Mouse (Mus musculus): ENCODE measurements around the gene Uba5.

Uba5 gene

DNA sequence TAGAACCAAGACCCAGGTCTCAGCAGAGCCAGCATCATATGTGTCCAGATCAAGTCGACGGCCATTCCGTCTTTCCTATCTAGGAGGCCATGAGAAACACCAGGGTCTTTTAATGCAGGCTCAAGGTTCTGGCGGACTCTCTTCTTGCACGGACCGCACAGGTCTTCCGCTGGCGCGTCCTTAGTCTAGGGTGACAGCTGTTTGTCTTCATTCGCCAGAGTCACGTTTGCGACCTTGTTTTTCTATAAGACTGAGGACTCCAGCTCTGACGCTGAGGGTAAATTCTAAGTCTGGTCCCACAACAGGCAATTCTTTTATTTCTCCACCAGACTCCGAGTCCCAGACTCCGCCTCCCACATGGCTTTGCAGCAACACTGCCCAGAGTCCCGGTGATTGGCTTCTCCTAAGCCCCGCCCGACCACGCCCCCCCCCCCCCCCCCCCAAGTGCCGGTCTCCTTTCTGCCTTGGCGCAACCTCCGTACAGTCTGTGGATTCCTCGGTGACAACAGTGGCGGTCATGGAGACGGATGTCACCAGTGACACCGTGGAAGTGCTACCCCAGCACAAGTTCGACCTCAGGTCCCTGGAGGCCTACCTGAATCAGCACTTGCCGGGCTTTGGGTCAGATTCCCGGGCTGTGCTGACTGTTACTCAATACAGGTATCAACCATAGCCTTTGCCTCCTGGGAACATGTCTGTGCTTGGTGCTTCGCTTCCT is 469 bp upstream of the Uba5 start, which contains the start of gene Acad11:
Gene Acad11, plus strand, starts transcription at position 134 of the 718 bp plus-strand sequence.
- peak; percentile 75 to 93 for DNase-seq (ENCODE audit: low spot score in 2 of 2)

DNA sequence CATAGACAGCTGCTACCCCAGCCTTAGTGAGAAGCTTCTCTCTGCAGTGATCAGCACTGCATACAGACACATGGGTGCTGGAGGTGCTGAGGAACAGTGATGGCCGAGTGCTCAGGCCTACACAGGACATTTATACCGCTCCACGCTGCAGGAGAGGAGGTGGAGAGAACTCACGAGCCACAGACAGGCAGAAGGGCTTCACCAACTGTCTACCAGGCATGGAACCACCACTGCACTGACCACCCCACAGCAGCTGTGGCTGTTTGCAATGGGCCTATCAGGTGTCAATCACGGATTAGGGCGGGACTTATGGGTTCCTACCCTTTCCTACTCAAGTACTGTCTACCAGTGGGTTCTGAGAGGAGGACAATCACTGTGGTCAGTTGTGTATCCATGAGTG is 11.9 kb downstream of the Uba5 start:
- no peak for DNase-seq (ENCODE audit: low spot score in 2 of 2)

DNA sequence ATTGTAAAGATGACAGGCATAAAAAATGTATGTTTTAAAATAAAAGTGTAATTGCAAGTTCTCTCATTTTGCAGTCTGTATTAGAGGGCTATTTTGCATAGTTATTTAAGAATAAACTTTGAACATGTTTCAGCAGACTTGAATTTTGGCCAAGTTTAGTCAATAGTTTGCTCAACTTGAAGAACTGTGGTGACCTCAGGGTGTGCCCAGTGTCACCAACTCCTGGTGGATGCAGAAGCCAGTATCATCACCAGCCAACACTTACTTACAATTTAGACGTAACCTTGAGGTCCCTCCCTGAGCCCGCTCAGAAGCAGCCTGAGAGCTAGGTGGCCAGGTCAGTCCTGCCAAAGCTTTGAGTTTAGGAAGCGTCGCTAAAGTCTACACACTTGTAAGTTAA is 19.3 kb downstream of the Uba5 start:
- DNase-seq (ENCODE audit: low spot score in 2 of 2) = no peak

GRCm38 (mm10) chr9:104040362-104040761 is 22.6 kb downstream of the Uba5 start, which contains the start of gene Gm28305:
Gm28305 (plus strand) TSS chr9:104040662.
- DNase-seq (ENCODE audit: low spot score in 2 of 2) = no peak

DNA sequence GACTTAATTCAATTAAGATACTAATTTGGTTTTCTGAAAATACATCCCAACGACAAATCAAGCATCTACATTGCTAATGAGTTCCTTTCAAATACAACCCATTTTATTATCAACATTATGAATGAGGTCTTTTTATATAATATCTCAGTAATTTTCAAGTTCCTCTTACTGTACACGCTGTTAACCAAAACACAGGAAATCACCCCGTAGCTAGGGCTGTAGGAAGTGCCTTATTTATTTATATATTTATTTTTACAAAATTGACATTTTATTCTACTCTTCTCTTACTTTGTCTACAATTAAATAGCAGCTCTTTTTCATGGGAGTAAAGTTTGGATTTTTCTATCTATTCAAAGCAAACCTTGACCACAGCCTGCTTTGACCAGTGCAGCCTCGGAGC is 23.2 kb downstream of the Uba5 start:
- no peak for DNase-seq (ENCODE audit: low spot score in 2 of 2)

- DNase-seq (ENCODE audit: low spot score in 2 of 2) = no peak
Observed at GRCm38 (mm10) chr9:104039031-104039695, 23.8 kb downstream of the Uba5 start.

- no peak for DNase-seq (ENCODE audit: low spot score in 2 of 2)
Observed at GRCm38 (mm10) chr9:104038266-104038665, 24.7 kb downstream of the Uba5 start.

DNA sequence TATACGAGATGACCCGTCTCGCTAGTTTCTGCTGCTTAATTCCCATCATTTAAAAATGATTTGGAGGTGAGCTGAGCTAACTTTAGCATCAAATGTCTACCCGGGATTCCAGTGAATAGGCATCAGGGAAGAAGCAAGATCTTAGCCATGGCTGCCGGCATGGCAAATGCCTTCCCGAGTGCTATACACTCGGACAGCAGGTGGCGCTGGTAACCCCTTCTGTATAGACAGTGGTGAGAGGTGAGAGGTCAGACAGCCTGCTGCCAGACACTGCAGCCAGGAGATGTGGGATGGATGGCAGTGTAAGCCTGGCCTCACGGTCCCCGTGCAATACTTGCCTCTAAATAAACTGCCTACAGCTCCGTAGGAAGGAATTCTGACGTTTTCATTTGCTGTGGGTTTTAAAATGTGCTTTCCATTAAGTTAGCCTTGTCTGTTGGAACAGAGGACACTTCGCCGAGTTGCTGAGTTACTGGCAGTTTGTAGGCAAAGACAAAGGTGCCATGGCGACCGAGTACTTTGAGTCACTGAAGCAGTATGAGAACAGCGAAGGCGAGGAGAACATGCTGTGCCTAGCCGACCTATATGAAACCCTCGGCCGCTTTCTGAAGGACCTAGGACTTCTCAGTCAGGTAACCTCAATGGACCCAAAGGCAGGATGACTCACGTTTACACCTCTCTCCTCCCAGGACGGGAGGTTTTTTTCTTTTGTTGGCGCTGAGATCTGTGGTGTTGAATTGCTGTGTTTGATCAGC is 27.5 kb downstream of the Uba5 start:
- peak; percentile 13 to 75 for DNase-seq (ENCODE audit: low spot score in 2 of 2)

GRCm38 (mm10) chr9:104034718-104035117 is 28.2 kb downstream of the Uba5 start:
- DNase-seq (ENCODE audit: low spot score in 2 of 2) = no peak

DNA sequence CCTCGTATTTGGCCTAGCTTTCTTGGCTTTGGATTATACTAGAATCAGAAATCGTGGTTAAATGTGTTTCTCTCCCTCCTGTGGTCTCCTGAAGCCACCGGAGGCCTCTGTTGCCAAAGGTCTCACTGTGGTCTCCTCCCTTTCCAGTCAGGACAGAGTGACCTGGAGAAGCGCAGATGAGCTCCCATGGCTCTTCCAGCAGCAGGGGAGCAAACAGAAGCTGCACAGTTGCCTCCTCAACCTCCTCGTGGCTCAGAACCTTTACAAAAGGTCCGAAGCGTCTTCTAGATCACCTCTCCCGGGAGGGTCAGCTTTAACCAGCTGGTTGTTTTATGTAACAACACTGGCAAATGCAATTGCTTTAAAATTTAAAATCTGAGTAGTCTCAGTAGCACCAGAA is 28.7 kb downstream of the Uba5 start:
- DNase-seq (ENCODE audit: low spot score in 2 of 2) = no peak

DNA sequence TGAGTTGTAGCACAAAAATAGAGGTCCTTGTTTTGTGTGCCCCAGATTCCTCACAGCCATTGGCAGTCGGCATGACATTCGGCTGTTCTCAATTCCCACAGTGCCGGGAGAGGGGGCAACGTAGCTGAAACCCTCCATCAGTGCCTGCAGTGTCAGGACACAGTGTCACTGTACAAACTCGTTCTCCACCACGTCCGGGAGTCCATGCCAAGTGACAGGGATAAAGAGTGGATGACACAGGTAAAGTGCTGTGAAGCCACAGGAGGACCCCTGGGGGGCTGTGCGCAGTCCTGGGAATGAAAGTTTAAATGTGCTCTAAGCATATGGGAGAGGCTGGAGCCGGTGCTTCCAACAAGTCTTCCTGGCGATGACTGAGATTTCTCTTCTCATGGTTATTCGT is 33.1 kb downstream of the Uba5 start:
- DNase-seq (ENCODE audit: low spot score in 2 of 2) = no peak

GRCm38 (mm10) chr9:104027186-104027585 is 35.7 kb downstream of the Uba5 start:
- DNase-seq (ENCODE audit: low spot score in 2 of 2) = no peak

DNA sequence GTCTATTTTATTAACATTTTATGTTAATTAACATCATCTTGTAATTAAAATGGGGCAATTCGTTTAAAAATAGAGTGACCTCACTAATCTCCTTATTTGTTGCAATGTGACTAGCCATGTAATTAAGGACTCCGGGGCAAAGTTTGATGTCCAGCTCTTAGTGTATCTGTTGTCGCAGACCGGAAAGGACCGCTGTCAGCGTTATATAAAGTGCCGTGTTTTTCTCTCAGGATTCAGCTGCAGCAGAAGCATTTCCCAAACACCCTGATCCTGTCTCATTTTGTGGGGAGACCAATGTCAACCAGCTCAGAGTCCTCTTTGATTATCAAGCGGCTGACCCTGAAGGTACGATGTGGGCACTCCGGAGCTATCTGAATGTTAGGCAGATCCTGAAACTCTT is 41.9 kb downstream of the Uba5 start:
- no peak for DNase-seq (ENCODE audit: low spot score in 2 of 2)

GRCm38 (mm10) chr9:104014526-104014925 is 48.4 kb downstream of the Uba5 start:
- peak in 1 of 2 experiments; percentile 44 for DNase-seq (ENCODE audit: low spot score in 2 of 2)

GRCm38 (mm10) chr9:104002913-104003330 is 60.0 kb downstream of the Uba5 start:
- DNase-seq (ENCODE audit: low spot score in 2 of 2) = peak in 1 of 2 experiments; percentile 75

DNA sequence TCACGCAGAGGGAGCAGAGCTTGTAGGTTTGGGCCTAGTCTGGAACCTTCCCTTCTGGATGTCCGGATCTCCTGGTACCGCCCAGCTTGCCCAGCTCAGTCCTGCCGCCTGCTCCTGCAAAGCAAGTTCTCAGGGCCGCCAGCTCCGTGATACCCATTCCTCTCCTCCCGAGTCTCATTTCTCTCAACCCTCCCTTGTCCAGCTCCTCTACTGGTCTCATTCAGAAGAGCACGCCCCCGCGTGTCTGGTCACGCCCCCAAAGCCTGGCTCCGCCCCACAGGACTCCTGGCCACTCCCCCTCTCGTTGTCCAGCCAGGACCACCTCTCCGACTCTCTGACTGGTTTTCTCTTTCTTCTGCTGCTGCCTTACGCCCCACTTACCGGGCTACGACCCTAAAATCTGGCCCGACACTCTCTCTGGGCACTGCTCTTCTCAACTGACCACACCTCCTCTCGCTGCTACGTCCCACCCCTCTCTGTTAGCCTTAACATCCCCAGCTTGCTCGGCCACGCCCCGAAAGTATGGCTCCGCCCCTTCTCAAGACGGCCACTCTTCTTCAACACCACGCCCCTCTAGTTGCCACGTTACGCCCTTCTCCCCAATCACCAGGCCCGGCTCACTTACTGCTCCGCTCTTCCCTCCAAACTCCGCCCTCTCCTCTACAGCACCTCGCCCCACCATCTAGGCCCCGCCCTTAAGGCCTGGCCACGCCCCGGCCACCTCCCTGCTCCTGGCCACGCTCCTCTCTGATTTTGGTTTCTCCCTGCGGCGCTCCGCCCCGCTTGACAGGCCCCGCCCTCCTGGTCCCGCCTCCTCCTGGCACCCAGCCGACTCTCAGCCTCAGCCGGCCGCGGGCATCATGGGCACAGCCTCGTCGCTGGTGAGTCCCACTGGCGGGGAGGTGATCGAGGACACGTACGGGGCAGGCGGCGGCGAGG is 60.7 kb downstream of the Uba5 start, which contains the start of gene Nphp3:
Gene Nphp3, plus strand, starts transcription at position 624 of the 939 bp plus-strand sequence.
- DNase-seq (ENCODE audit: low spot score in 2 of 2) = peak; percentile 99 to 100

DNA sequence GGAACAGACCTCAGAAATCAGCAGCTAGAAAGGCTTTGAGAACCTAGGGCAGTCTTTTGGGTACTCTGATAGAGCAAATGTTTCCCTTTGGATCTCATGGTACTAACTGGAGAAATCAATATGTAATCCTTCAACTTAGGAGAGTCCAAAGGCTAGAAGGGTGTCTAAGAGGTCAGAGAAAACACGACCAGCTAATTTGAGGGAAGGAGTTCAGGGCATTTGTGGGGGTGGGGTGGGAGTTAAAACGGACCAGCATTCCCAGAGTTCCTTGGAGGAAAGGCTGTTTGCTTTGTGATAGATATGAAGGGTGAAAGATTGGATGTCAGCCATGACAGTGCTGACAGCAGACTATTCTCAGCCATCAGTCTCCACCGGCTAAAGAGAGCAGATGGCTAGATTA is 62.3 kb downstream of the Uba5 start:
- no peak for DNase-seq (ENCODE audit: low spot score in 2 of 2)
